Mouse (Mus musculus): ENCODE data around the gene Arid3a. TPM values are rescaled to one million over a fixed set of nuclear protein-coding genes. Genes with fewer than 3 reads are reported as not detected.

Arid3a gene
- polyA plus RNA-seq, 1 experiment, result 4.7 TPM

GRCm38 (mm10) chr10:79896814-79897213, 30.0 kb upstream of the Arid3a start:
- no peak for TF ChIP-seq POLR2A (IDR thresholded peaks at IDR 0.05; ENCODE audit: borderline replicate concordance, insufficient read depth, low read length)
- no peak for TF ChIP-seq CTCF (IDR thresholded peaks at IDR 0.05; ENCODE audit: borderline replicate concordance, insufficient read depth, low read depth, low read length)
- no peak overlapping the region for H3K4me3 ChIP-seq (replicated peaks; ENCODE audit: insufficient read depth, low read depth, low read length)
- H3K27me3 ChIP-seq (ENCODE audit: control insufficient read depth, insufficient read depth, low read length), result no peaks in the 10 kb centered on the region
- 83% methylated on average over 13 of the region's 13 CpGs for WGBS
- DNase-seq, result no peak
- peaks cover 8% of the 10 kb centered on the region for H3K4me1 ChIP-seq (ENCODE audit: control insufficient read depth, insufficient read depth, low read length)
- H3K27ac ChIP-seq (ENCODE audit: insufficient read depth, low read length), result no peak overlapping the region

GRCm38 (mm10) chr10:79897316-79898245, 29.3 kb upstream of the Arid3a start:
- WGBS, result 78% methylated on average over 20 of the region's 20 CpGs
- Histone ChIP-seq H3K27me3 (ENCODE audit: control insufficient read depth, insufficient read depth, low read length) (no peaks in the 10 kb centered on the region), H3K27ac (ENCODE audit: insufficient read depth, low read length) (no peak overlapping the region), H3K4me3 (replicated peaks; ENCODE audit: insufficient read depth, low read depth, low read length) (no peak overlapping the region), H3K4me1 (ENCODE audit: control insufficient read depth, insufficient read depth, low read length) (peaks cover 8% of the 10 kb centered on the region)
- no peak for DNase-seq
- TF ChIP-seq CTCF (IDR thresholded peaks at IDR 0.05; ENCODE audit: borderline replicate concordance, insufficient read depth, low read depth, low read length) (no peak), POLR2A (IDR thresholded peaks at IDR 0.05; ENCODE audit: borderline replicate concordance, insufficient read depth, low read length) (no peak)

GRCm38 (mm10) chr10:79900951-79901410, 25.9 kb upstream of the Arid3a start:
- H3K4me1 ChIP-seq (ENCODE audit: control insufficient read depth, insufficient read depth, low read length), result peaks cover 8% of the 10 kb centered on the region
- TF ChIP-seq POLR2A (IDR thresholded peaks at IDR 0.05; ENCODE audit: borderline replicate concordance, insufficient read depth, low read length) (no peak), CTCF (IDR thresholded peaks at IDR 0.05; ENCODE audit: borderline replicate concordance, insufficient read depth, low read depth, low read length) (no peak; the same call in 1 of the 2 replicates)
- no peak overlapping the region for H3K27ac ChIP-seq (ENCODE audit: insufficient read depth, low read length)
- H3K4me3 ChIP-seq (replicated peaks; ENCODE audit: insufficient read depth, low read depth, low read length), result no peak overlapping the region
- peak; percentile 46 to 55 for DNase-seq
- H3K27me3 ChIP-seq (ENCODE audit: control insufficient read depth, insufficient read depth, low read length), result no peaks in the 10 kb centered on the region
- WGBS, result 11% methylated on average over 2 of the region's 2 CpGs

DNA sequence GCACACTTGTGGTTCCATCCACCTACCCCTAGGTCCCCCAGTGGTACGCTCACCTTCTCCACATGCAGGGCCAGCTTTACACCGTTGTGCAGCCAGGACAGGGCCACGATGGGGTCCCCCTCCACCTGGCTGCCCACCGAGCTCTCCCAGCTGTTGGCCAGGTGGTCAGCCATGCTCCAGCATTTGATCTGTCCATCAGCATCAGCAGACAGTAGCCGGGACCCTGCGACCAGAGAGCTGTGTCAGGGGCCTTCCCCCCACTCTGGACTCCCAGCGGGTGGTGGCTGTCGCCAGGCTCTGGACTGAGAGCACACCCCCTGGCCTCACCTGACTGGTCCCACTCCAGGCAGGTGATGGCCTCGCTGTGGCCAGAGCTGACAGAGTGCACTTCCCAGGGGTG, 20.1 kb upstream of the Arid3a start:
- no peak overlapping the region for H3K4me3 ChIP-seq (replicated peaks; ENCODE audit: insufficient read depth, low read depth, low read length)
- H3K4me1 ChIP-seq (ENCODE audit: control insufficient read depth, insufficient read depth, low read length), result peaks cover 8% of the 10 kb centered on the region

GRCm38 (mm10) chr10:79907415-79907814, 19.4 kb upstream of the Arid3a start:
- H3K27me3 ChIP-seq (ENCODE audit: control insufficient read depth, insufficient read depth, low read length), result no peaks in the 10 kb centered on the region
- H3K4me3 ChIP-seq (replicated peaks; ENCODE audit: insufficient read depth, low read depth, low read length), result no peak overlapping the region
- H3K4me1 ChIP-seq (ENCODE audit: control insufficient read depth, insufficient read depth, low read length), result peaks cover 8% of the 10 kb centered on the region
- DNase-seq, result no peak
- TF ChIP-seq CTCF (IDR thresholded peaks at IDR 0.05; ENCODE audit: borderline replicate concordance, insufficient read depth, low read depth, low read length) (no peak), POLR2A (IDR thresholded peaks at IDR 0.05; ENCODE audit: borderline replicate concordance, insufficient read depth, low read length) (no peak)
- 94% methylated on average over 10 of the region's 10 CpGs for WGBS
- no peak overlapping the region for H3K27ac ChIP-seq (ENCODE audit: insufficient read depth, low read length)

More for the DNA sequence above, 20.1 kb upstream of the Arid3a start:
- no peak for DNase-seq
- 90% methylated on average over 9 of the region's 9 CpGs for WGBS
- TF ChIP-seq CTCF (IDR thresholded peaks at IDR 0.05; ENCODE audit: borderline replicate concordance, insufficient read depth, low read depth, low read length) (no peak), POLR2A (IDR thresholded peaks at IDR 0.05; ENCODE audit: borderline replicate concordance, insufficient read depth, low read length) (no peak)
- Histone ChIP-seq H3K27me3 (ENCODE audit: control insufficient read depth, insufficient read depth, low read length) (no peaks in the 10 kb centered on the region), H3K27ac (ENCODE audit: insufficient read depth, low read length) (no peak overlapping the region)

- H3K27me3 ChIP-seq (ENCODE audit: control insufficient read depth, insufficient read depth, low read length), result no peaks in the 10 kb centered on the region
- peak; percentile 94 to 98 for DNase-seq
- H3K4me3 ChIP-seq (replicated peaks; ENCODE audit: insufficient read depth, low read depth, low read length), result peak within 1 kb of the TSS; percentile 78
- TF ChIP-seq CTCF (IDR thresholded peaks at IDR 0.05; ENCODE audit: borderline replicate concordance, insufficient read depth, low read depth, low read length), result no peak
- TF ChIP-seq POLR2A (IDR thresholded peaks at IDR 0.05; ENCODE audit: borderline replicate concordance, insufficient read depth, low read length), result peak; percentile 47; the same call in 1 of the 2 replicates
- H3K4me1 ChIP-seq (ENCODE audit: control insufficient read depth, insufficient read depth, low read length), result peaks cover 8% of the 10 kb centered on the region
- WGBS, result 1% methylated on average over 52 of the region's 52 CpGs
- peak within 1 kb of the TSS; percentile 93 for H3K27ac ChIP-seq (ENCODE audit: insufficient read depth, low read length)
Measured at GRCm38 (mm10) chr10:79908167-79909091, 18.4 kb upstream of the Arid3a start, which contains the start of gene Med16. TSS of gene Med16 (minus strand) at chr10:79908923.

Measured in cerebellum, adult 2 months (tissue).